Mouse (Mus musculus): ENCODE data around the gene P2ry13. TPM values are rescaled to one million over a fixed set of nuclear protein-coding genes. Genes with fewer than 3 reads are reported as not detected.

Gene P2ry13
- polyA plus RNA-seq, 1 experiment from 2014 or later = 0.49 TPM

DNA sequence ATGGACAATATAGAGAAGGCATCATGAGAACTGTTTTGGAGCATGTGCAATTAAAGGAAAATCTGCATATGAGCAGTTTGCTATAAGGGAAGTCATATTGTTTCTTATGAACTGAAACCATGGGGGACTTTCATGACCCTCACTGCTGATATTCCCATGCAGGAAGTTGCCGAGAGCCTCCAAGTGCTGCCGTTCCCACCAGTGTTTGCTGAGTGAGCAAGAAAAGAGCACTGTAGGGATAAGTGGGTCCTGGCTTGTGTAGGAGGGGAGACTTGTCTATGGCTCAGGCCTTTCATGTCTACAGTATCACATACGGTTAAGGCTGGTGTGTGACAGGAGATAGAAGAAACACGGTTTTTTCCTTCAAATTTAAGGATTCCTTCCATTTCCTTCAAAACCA, 25.0 kb downstream of the P2ry13 start:
- no peaks in the 10 kb centered on the region for H3K9me3 ChIP-seq (replicated peaks; ENCODE audit: control insufficient read depth, low read length)
- no peak overlapping the region for H3K27ac ChIP-seq (ENCODE audit: low read depth, low read length)
- WGBS (ENCODE audit: insufficient replicate concordance) = 55% methylated on average over 4 of the region's 4 CpGs
- no peaks in the 10 kb centered on the region for H3K4me1 ChIP-seq (ENCODE audit: control insufficient read depth, insufficient read depth, low read length)
- ATAC-seq (replicated peaks; ENCODE audit: insufficient number of reproducible peaks, low FRiP score, low TSS enrichment) = no peak
- H3K9ac ChIP-seq (ENCODE audit: low read depth, low read length) = no peak overlapping the region
- H3K4me2 ChIP-seq = no peak overlapping the region
- no peaks in the 10 kb centered on the region for H3K27me3 ChIP-seq (ENCODE audit: control insufficient read depth, insufficient read depth, low read length)
- no peak overlapping the region for H3K4me3 ChIP-seq (ENCODE audit: low read depth, low read length)
- no peaks in the 10 kb centered on the region for H3K36me3 ChIP-seq (ENCODE audit: control insufficient read depth, insufficient read depth, low read length)

DNA sequence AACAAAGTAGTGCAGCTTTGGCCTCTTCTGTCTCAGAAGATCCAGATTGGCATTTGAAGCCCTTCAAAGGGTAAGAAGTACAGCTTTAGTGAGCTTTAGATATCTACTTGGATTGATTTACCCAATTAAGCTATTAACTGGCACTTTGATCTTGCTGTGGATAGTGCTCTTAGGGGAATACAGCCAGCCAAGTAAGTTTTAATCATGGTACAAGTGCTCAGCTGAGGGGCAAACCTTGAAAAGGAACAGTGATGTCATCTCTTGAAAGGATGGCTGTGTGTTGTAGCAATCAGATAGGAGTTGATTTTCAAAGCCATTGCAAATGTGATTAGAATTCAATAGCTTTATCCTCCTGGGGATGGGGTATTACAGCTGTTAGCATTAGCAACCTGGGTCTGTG, 28.6 kb downstream of the P2ry13 start:
- H3K27ac ChIP-seq (ENCODE audit: low read depth, low read length) = no peak overlapping the region
- no peaks in the 10 kb centered on the region for H3K36me3 ChIP-seq (ENCODE audit: control insufficient read depth, insufficient read depth, low read length)
- no peaks in the 10 kb centered on the region for H3K9me3 ChIP-seq (replicated peaks; ENCODE audit: control insufficient read depth, low read length)
- no peak overlapping the region for H3K4me2 ChIP-seq
- no peak for ATAC-seq (replicated peaks; ENCODE audit: insufficient number of reproducible peaks, low FRiP score, low TSS enrichment)
- H3K4me1 ChIP-seq (ENCODE audit: control insufficient read depth, insufficient read depth, low read length) = peaks cover 4% of the 10 kb centered on the region
- H3K4me3 ChIP-seq (ENCODE audit: low read depth, low read length) = no peak overlapping the region
- H3K9ac ChIP-seq (ENCODE audit: low read depth, low read length) = no peak overlapping the region
- no peaks in the 10 kb centered on the region for H3K27me3 ChIP-seq (ENCODE audit: control insufficient read depth, insufficient read depth, low read length)

DNA sequence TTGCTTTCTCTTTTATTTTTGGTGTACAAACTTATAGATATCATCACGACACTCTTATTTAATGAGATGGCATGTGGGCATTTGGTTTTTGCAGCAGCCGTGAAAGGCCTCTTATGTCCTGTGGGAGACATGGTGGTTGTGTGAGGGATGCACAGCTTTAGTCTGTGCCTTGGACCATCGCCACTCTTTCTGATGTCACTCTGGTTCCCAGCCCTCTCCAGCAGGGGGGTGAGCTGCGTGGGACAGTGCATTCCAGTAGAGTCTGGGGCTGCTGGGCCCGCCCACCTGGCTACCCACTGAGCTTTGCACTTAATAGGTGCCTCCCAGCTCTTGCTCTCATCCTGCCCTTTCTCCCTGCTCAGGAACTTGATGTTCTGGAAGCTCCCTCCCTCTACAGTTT, 29.5 kb downstream of the P2ry13 start:
- Histone ChIP-seq H3K4me2 (no peak overlapping the region), H3K36me3 (ENCODE audit: control insufficient read depth, insufficient read depth, low read length) (no peaks in the 10 kb centered on the region), H3K27me3 (ENCODE audit: control insufficient read depth, insufficient read depth, low read length) (no peaks in the 10 kb centered on the region), H3K9ac (ENCODE audit: low read depth, low read length) (no peak overlapping the region), H3K27ac (ENCODE audit: low read depth, low read length) (no peak overlapping the region), H3K4me3 (ENCODE audit: low read depth, low read length) (no peak overlapping the region), H3K4me1 (ENCODE audit: control insufficient read depth, insufficient read depth, low read length) (peaks cover 4% of the 10 kb centered on the region), H3K9me3 (replicated peaks; ENCODE audit: control insufficient read depth, low read length) (no peaks in the 10 kb centered on the region)
- 61% methylated on average over 5 of the region's 5 CpGs for WGBS (ENCODE audit: insufficient replicate concordance)
- ATAC-seq (replicated peaks; ENCODE audit: insufficient number of reproducible peaks, low FRiP score, low TSS enrichment) = no peak

DNA sequence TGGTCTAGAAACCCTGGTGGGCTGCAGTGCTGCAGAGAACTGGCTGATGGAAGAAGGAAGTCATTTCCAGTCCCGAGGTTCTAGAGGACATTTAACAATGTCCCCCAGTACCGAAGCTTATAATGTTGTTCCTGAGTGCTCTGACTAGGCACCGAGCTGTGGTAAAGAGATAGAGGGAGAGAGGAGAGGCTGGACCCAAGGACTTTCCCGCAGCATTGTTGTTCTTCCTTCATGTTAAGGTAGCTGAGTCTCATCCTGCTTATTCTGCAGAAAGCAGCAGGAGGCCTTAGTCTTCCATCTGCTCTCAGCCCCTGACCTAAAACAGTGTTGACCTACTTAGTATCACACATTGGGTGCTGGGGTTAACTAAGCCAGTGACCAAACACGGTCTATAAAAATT, 33.8 kb downstream of the P2ry13 start:
- H3K4me1 ChIP-seq (ENCODE audit: control insufficient read depth, insufficient read depth, low read length) = peaks cover 4% of the 10 kb centered on the region
- no peaks in the 10 kb centered on the region for H3K9me3 ChIP-seq (replicated peaks; ENCODE audit: control insufficient read depth, low read length)
- no peaks in the 10 kb centered on the region for H3K36me3 ChIP-seq (ENCODE audit: control insufficient read depth, insufficient read depth, low read length)
- H3K4me3 ChIP-seq (ENCODE audit: low read depth, low read length) = no peak overlapping the region
- no peak overlapping the region for H3K9ac ChIP-seq (ENCODE audit: low read depth, low read length)
- no peak overlapping the region for H3K27ac ChIP-seq (ENCODE audit: low read depth, low read length)
- 66% methylated on average over 5 of the region's 5 CpGs for WGBS (ENCODE audit: insufficient replicate concordance)
- H3K27me3 ChIP-seq (ENCODE audit: control insufficient read depth, insufficient read depth, low read length) = no peaks in the 10 kb centered on the region
- H3K4me2 ChIP-seq = no peak overlapping the region
- ATAC-seq (replicated peaks; ENCODE audit: insufficient number of reproducible peaks, low FRiP score, low TSS enrichment) = no peak

- H3K9me3 ChIP-seq (replicated peaks; ENCODE audit: control insufficient read depth, low read length) = no peaks in the 10 kb centered on the region
- 43% methylated on average over 5 of the region's 5 CpGs for WGBS (ENCODE audit: insufficient replicate concordance)
- H3K4me3 ChIP-seq (ENCODE audit: low read depth, low read length) = no peak overlapping the region
- no peak overlapping the region for H3K27ac ChIP-seq (ENCODE audit: low read depth, low read length)
- no peaks in the 10 kb centered on the region for H3K36me3 ChIP-seq (ENCODE audit: control insufficient read depth, insufficient read depth, low read length)
- no peak overlapping the region for H3K9ac ChIP-seq (ENCODE audit: low read depth, low read length)
- H3K27me3 ChIP-seq (ENCODE audit: control insufficient read depth, insufficient read depth, low read length) = no peaks in the 10 kb centered on the region
- peaks cover 7% of the 10 kb centered on the region for H3K4me1 ChIP-seq (ENCODE audit: control insufficient read depth, insufficient read depth, low read length)
- no peak for ATAC-seq (replicated peaks; ENCODE audit: insufficient number of reproducible peaks, low FRiP score, low TSS enrichment)
- no peak overlapping the region for H3K4me2 ChIP-seq
Observed at GRCm38 (mm10) chr3:59175234-59175633, 35.4 kb downstream of the P2ry13 start.

- Histone ChIP-seq H3K27me3 (ENCODE audit: control insufficient read depth, insufficient read depth, low read length) (no peaks in the 10 kb centered on the region), H3K4me3 (ENCODE audit: low read depth, low read length) (no peak overlapping the region), H3K4me2 (no peak overlapping the region), H3K4me1 (ENCODE audit: control insufficient read depth, insufficient read depth, low read length) (peaks cover 12% of the 10 kb centered on the region), H3K27ac (ENCODE audit: low read depth, low read length) (no peak overlapping the region), H3K9ac (ENCODE audit: low read depth, low read length) (no peak overlapping the region), H3K36me3 (ENCODE audit: control insufficient read depth, insufficient read depth, low read length) (no peaks in the 10 kb centered on the region), H3K9me3 (replicated peaks; ENCODE audit: control insufficient read depth, low read length) (no peaks in the 10 kb centered on the region)
- no peak for ATAC-seq (replicated peaks; ENCODE audit: insufficient number of reproducible peaks, low FRiP score, low TSS enrichment)
- WGBS (ENCODE audit: insufficient replicate concordance) = 73% methylated on average over 6 of the region's 6 CpGs
Observed at GRCm38 (mm10) chr3:59174426-59175154, 36.1 kb downstream of the P2ry13 start.

GRCm38 (mm10) chr3:59169921-59170627, 40.6 kb downstream of the P2ry13 start:
- H3K4me2 ChIP-seq = no peak overlapping the region
- H3K9me3 ChIP-seq (replicated peaks; ENCODE audit: control insufficient read depth, low read length) = no peaks in the 10 kb centered on the region
- no peak overlapping the region for H3K27ac ChIP-seq (ENCODE audit: low read depth, low read length)
- no peak for ATAC-seq (replicated peaks; ENCODE audit: insufficient number of reproducible peaks, low FRiP score, low TSS enrichment)
- no peak overlapping the region for H3K4me3 ChIP-seq (ENCODE audit: low read depth, low read length)
- no peaks in the 10 kb centered on the region for H3K27me3 ChIP-seq (ENCODE audit: control insufficient read depth, insufficient read depth, low read length)
- H3K4me1 ChIP-seq (ENCODE audit: control insufficient read depth, insufficient read depth, low read length) = peaks cover 8% of the 10 kb centered on the region
- WGBS (ENCODE audit: insufficient replicate concordance) = 24% methylated on average over 2 of the region's 2 CpGs
- no peak overlapping the region for H3K9ac ChIP-seq (ENCODE audit: low read depth, low read length)
- H3K36me3 ChIP-seq (ENCODE audit: control insufficient read depth, insufficient read depth, low read length) = no peaks in the 10 kb centered on the region

GRCm38 (mm10) chr3:59169215-59169614, 41.5 kb downstream of the P2ry13 start:
- no peak for ATAC-seq (replicated peaks; ENCODE audit: insufficient number of reproducible peaks, low FRiP score, low TSS enrichment)
- Histone ChIP-seq H3K4me1 (ENCODE audit: control insufficient read depth, insufficient read depth, low read length) (peaks cover 8% of the 10 kb centered on the region), H3K27me3 (ENCODE audit: control insufficient read depth, insufficient read depth, low read length) (no peaks in the 10 kb centered on the region), H3K4me2 (no peak overlapping the region), H3K36me3 (ENCODE audit: control insufficient read depth, insufficient read depth, low read length) (no peaks in the 10 kb centered on the region), H3K9ac (ENCODE audit: low read depth, low read length) (no peak overlapping the region), H3K4me3 (ENCODE audit: low read depth, low read length) (no peak overlapping the region), H3K9me3 (replicated peaks; ENCODE audit: control insufficient read depth, low read length) (no peaks in the 10 kb centered on the region), H3K27ac (ENCODE audit: low read depth, low read length) (no peak overlapping the region)
- WGBS (ENCODE audit: insufficient replicate concordance) = 81% methylated on average over 4 of the region's 4 CpGs

- Histone ChIP-seq H3K4me3 (ENCODE audit: low read depth, low read length) (no peak overlapping the region), H3K9ac (ENCODE audit: low read depth, low read length) (no peak overlapping the region), H3K27me3 (ENCODE audit: control insufficient read depth, insufficient read depth, low read length) (no peaks in the 10 kb centered on the region), H3K27ac (ENCODE audit: low read depth, low read length) (no peak overlapping the region), H3K36me3 (ENCODE audit: control insufficient read depth, insufficient read depth, low read length) (no peaks in the 10 kb centered on the region), H3K4me1 (ENCODE audit: control insufficient read depth, insufficient read depth, low read length) (peaks cover 8% of the 10 kb centered on the region), H3K9me3 (replicated peaks; ENCODE audit: control insufficient read depth, low read length) (no peaks in the 10 kb centered on the region), H3K4me2 (no peak overlapping the region)
- WGBS (ENCODE audit: insufficient replicate concordance) = 81% methylated on average over 6 of the region's 6 CpGs
- no peak for ATAC-seq (replicated peaks; ENCODE audit: insufficient number of reproducible peaks, low FRiP score, low TSS enrichment)
Observed at GRCm38 (mm10) chr3:59168476-59168875, 42.2 kb downstream of the P2ry13 start.

Data from heart, embryonic 11.5 days (tissue).